Comparison of ENCODE assay signal across 26 mouse cellular contexts in the genomic region with DNA sequence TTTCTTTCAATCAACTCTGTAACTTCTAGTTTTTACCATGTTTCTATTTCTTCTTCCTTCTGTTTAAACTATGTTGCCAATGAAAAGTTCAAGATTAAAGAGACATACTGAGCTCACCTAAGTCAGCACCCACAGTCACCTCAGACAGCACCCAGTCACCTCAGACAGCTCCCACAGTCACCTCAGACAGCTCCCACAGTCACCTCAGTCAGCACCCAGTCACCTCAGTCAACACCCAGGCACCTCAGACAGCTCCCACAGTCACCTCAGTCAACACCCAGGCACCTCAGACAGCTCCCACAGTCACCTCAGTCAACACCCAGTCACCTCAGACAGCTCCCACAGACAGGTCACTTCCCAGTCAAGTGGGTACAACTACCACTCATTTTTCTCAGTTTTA. TPM values are rescaled to one million over a fixed set of nuclear protein-coding genes. Genes with fewer than 3 reads are reported as not detected.
"Had no signal": no experiment of that assay in that cellular context is flagged by ENCODE, and none has a peak within 500 bp of the region (broad histone marks: within the 10 kb centered on the region; RNA-seq: fewer than 3 reads in every experiment).

No protein-coding gene starts in this region.

- H3K27ac ChIP-seq: limb, embryonic 15.5 days; liver, embryonic 12.5 days; macrophage; midbrain, embryonic 13.5 days; neural tube, embryonic 15.5 days; stomach, embryonic 15.5 days had no signal

- H3K27me3 ChIP-seq: limb, embryonic 15.5 days; midbrain, embryonic 13.5 days; neural tube, embryonic 15.5 days; stomach, embryonic 15.5 days had no signal

- H3K9me3 ChIP-seq: limb, embryonic 15.5 days; liver, embryonic 12.5 days; midbrain, embryonic 13.5 days; neural tube, embryonic 15.5 days; stomach, embryonic 15.5 days had no signal

- H3K4me3 ChIP-seq: limb, embryonic 15.5 days; liver, embryonic 12.5 days; midbrain, embryonic 13.5 days; myocyte; neural tube, embryonic 15.5 days; stomach, embryonic 15.5 days had no signal

- DNase-seq: kidney, adult 8-10 months; kidney, postnatal 25 days; layer of hippocampus, adult 9-11 months; lung, embryonic 14.5 days; lung, postnatal 10 days; right cerebral cortex, adult 18-20 months; right cerebral cortex, postnatal 25 days; spleen, adult 18-20 months; thymus, adult 2 months; thymus, postnatal 25 days had no signal

- H3K4me1 ChIP-seq: limb, embryonic 15.5 days; liver, embryonic 12.5 days; midbrain, embryonic 13.5 days; neural tube, embryonic 15.5 days; stomach, embryonic 15.5 days had no signal

- H3K36me3 ChIP-seq: limb, embryonic 15.5 days; liver, embryonic 12.5 days; midbrain, embryonic 13.5 days; neural tube, embryonic 15.5 days; stomach, embryonic 15.5 days had no signal

- H3K9ac ChIP-seq: limb, embryonic 15.5 days; liver, embryonic 12.5 days; lung, embryonic 14.5 days; midbrain, embryonic 13.5 days; neural tube, embryonic 15.5 days; stomach, embryonic 15.5 days had no signal

- ATAC-seq: liver, embryonic 12.5 days; midbrain, embryonic 13.5 days had no signal

RNA-seq across cellular contexts. Expression of gene Hormad1, which starts 17.3 kb away (rescaled TPM):
- total RNA-seq: layer of hippocampus, postnatal 36 days; left cerebral cortex, adult 8-10 months; left cerebral cortex, postnatal 25 days; megakaryocyte-erythroid progenitor cell, adult 5-6 weeks had no signal
- polyA plus RNA-seq: kidney, embryonic 16.5 days; limb, embryonic 11.5 days; limb, embryonic 15.5 days; liver, embryonic 16.5 days; lung, embryonic 14.5 days; midbrain, embryonic 13.5 days; myocyte; neural tube, embryonic 11.5 days; neural tube, embryonic 15.5 days; stomach, embryonic 15.5 days; thymus, adult 2 months; urinary bladder, adult 2 months had no signal

RNA-seq across cellular contexts. Expression of gene Ctsk, which starts 43.1 kb away (rescaled TPM):
- total RNA-seq: megakaryocyte-erythroid progenitor cell, adult 5-6 weeks had no signal
